Mouse (Mus musculus): ENCODE data around the gene Tuba3b.

The Tuba3b gene

DNA sequence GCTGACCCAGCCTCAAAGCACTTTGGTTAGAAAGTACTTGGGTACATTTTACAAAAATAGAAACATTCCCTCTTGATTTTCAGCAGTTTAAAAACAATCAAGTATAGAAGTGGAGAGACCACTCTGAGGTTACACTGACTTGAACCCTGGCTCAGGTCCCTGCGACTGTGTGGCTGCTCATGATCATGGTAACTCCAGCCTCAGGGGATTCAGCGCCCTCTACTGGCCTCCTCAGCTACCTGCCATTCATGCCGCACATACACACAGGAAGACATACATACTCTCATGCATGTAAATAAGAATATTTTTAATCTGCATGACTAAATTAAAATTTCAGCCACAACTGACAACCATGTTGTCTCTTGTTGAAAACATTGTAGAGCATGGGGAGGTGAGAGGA is 50.2 kb downstream of the Tuba3b start:
- DNase-seq (ENCODE audit: low spot score in 2 of 2) = no peak

DNA sequence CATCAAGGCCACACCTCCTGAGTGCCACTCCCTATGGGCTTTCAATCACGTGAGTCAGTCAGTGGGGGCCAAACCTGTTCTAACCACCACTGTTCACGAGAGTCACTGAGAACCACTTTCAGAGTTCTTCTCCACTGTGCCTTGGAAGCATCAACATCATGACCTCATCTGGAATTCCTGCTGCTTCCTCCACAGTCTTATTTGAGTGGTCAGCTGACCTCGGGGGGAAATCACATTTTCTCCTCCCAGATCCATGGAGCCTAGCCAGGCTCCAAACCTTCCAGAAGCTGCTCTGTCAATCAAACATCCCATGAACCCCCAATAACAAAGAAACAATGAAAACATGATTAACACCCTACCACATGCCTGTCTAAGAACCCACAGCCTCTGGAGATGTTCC is 52.1 kb downstream of the Tuba3b start:
- no peak for DNase-seq (ENCODE audit: low spot score in 2 of 2)

DNA sequence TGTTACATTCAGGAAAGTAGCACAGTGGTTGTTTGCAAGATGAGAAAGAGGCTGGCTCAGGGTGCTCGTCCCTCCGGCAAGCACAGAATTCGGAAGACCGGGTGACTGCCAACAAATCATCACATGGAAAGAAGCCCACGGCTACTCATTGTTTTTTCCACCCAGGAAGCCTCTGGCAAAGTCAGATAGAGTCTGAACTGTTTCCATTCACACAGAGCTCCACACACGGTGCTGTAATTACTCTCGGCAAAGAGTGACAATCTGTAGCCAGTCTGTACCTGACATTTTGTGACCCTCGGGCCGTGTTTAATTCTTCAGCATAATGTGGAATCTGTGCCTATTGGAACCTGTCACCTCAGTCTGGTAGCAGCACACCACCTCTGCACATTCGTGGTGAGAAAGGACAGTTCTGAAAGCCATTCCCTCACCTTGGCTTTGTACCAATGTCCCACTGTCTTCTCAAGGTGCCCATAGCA is 54.1 kb downstream of the Tuba3b start:
- no peak for DNase-seq (ENCODE audit: low spot score in 2 of 2)
